Mouse (Mus musculus) ES-E14 (cell line): ENCODE results near the gene Grhl1.

Experiments
- CHD2 ChIP-seq: IDR thresholded peaks from 2 replicates; pipeline ENCODE4 v1.6.1; 2014; ENCODE audit warnings: mild to moderate bottlenecking, low read depth, low read length, inconsistent platforms
- MAFK ChIP-seq: IDR thresholded peaks from 2 replicates; pipeline ENCODE4 v1.6.1; 2014; ENCODE audit warnings: mild to moderate bottlenecking, low read depth, low read length, inconsistent platforms; ENCODE audit not compliant: insufficient read depth
- ZNF384 ChIP-seq: IDR thresholded peaks from 2 replicates; pipeline ENCODE4 v1.6.1; 2012; ENCODE audit warnings: low read depth, low read length, inconsistent platforms

GRCm38 (mm10) chr12:24644125-24644571 lies 72.1 kb downstream of the Grhl1 start:
- no peak for TF ChIP-seq ZNF384
- TF ChIP-seq MAFK: no peak
- no peak for TF ChIP-seq CHD2
